Mouse (Mus musculus): ENCODE results near the gene Sh3bgrl2.

GRCm38 (mm10) chr9:83537921-83538536 lies 10.1 kb upstream of the Sh3bgrl2 start:
- TF ChIP-seq TAL1 (IDR thresholded peaks at IDR 0.05; ENCODE audit: low read length) (no peak), GATA1 (IDR thresholded peaks at IDR 0.05; ENCODE audit: low read length) (no peak)
